Mouse (Mus musculus) kidney, adult 2 months (tissue): ENCODE data around the gene Ptprg.

Source experiments
- CTCF ChIP-seq: fragments of 200-500 bp; conservative IDR thresholded peaks from 2 replicates; pipeline ENCODE4 v1.5.1; 2011; ENCODE audit warnings: low read depth, mild to moderate bottlenecking, control low read depth, low read length, moderate library complexity, mixed read lengths; ENCODE audit not compliant: insufficient read depth, insufficient read length
- POLR2A ChIP-seq: fragments of 200-500 bp; IDR thresholded peaks from one replicate; pipeline ENCODE4 v1.6.1; 2011; ENCODE audit warnings: low read depth, low read length, control low read depth

GRCm38 (mm10) chr14:11984086-11984485 lies 430.8 kb downstream of the Ptprg start:
- TF ChIP-seq CTCF: no peak
- no peak for TF ChIP-seq POLR2A
